Mouse (Mus musculus): ENCODE results near the gene Olfr419. TPM values are rescaled to one million over a fixed set of nuclear protein-coding genes. Genes with fewer than 3 reads are reported as not detected.

Olfr419 gene
- polyA plus RNA-seq, 1 experiment, result not detected

Other genes with a start within 250 kb of the Olfr419 start
- 13.3 and 17.3 TPM in 2 replicates for gene Ifi205, start 220.3 kb downstream of the Olfr419 start, polyA plus RNA-seq (2012; ENCODE audit: insufficient read depth, insufficient read length, missing spikeins)
- not detected in 2 replicates for gene Olfr433, start 211.4 kb downstream of the Olfr419 start, polyA plus RNA-seq (2012; ENCODE audit: insufficient read depth, insufficient read length, missing spikeins)
- not detected in 2 replicates for gene Olfr432, start 202.9 kb downstream of the Olfr419 start, polyA plus RNA-seq (2012; ENCODE audit: insufficient read depth, insufficient read length, missing spikeins)
- gene Olfr430, start 185.5 kb downstream of the Olfr419 start, polyA plus RNA-seq (2012; ENCODE audit: insufficient read depth, insufficient read length, missing spikeins), result not detected in 2 replicates
- not detected in 2 replicates for gene Olfr429, start 167.7 kb downstream of the Olfr419 start, polyA plus RNA-seq (2012; ENCODE audit: insufficient read depth, insufficient read length, missing spikeins)
- gene Olfr427, start 155.2 kb downstream of the Olfr419 start, polyA plus RNA-seq (2012; ENCODE audit: insufficient read depth, insufficient read length, missing spikeins), result not detected in 2 replicates
- gene Olfr231, start 130.9 kb downstream of the Olfr419 start, polyA plus RNA-seq (2012; ENCODE audit: insufficient read depth, insufficient read length, missing spikeins), result not detected in 2 replicates
- not detected in 2 replicates for gene Olfr424, start 120.5 kb downstream of the Olfr419 start, polyA plus RNA-seq (2012; ENCODE audit: insufficient read depth, insufficient read length, missing spikeins)
- not detected in 2 replicates for gene Olfr420, start 96.4 kb downstream of the Olfr419 start, polyA plus RNA-seq (2012; ENCODE audit: insufficient read depth, insufficient read length, missing spikeins)
- gene Spta1, start 79.3 kb downstream of the Olfr419 start, polyA plus RNA-seq (2012; ENCODE audit: insufficient read depth, insufficient read length, missing spikeins), result 0.25 TPM in 1 of 2 replicates, not detected in the other
- gene Mptx1, start 78.5 kb upstream of the Olfr419 start, polyA plus RNA-seq (2012; ENCODE audit: insufficient read depth, insufficient read length, missing spikeins), result not detected in 2 replicates
- not detected in 2 replicates for gene Olfr417, start 113.1 kb upstream of the Olfr419 start, polyA plus RNA-seq (2012; ENCODE audit: insufficient read depth, insufficient read length, missing spikeins)
- gene Olfr248, start 139.0 kb upstream of the Olfr419 start, polyA plus RNA-seq (2012; ENCODE audit: insufficient read depth, insufficient read length, missing spikeins), result not detected in 2 replicates
- gene Olfr414, start 172.0 kb upstream of the Olfr419 start, polyA plus RNA-seq (2012; ENCODE audit: insufficient read depth, insufficient read length, missing spikeins), result not detected in 2 replicates
- gene Olfr220, start 190.0 kb upstream of the Olfr419 start, polyA plus RNA-seq (2012; ENCODE audit: insufficient read depth, insufficient read length, missing spikeins), result not detected in 2 replicates
- not detected in 2 replicates for gene Fmn2, start 249.8 kb upstream of the Olfr419 start, polyA plus RNA-seq (2012; ENCODE audit: insufficient read depth, insufficient read length, missing spikeins)

All from brown adipose tissue, adult 24 weeks (tissue).